ENCODE assay signal across 16 mouse cellular contexts in genomic region chr2:106849389-106849788, GRCm38 (mm10).
DNase-seq lines count a peak whose midpoint lies in the region; ATAC-seq lines count a peak whose summit lies in the region.
"Had no signal": no experiment of that assay in that cellular context is flagged by ENCODE, and none has a peak within 500 bp of the region (broad histone marks: within the 10 kb centered on the region; RNA-seq: fewer than 3 reads in every experiment).

No protein-coding gene starts in this region.

- intact Hi-C loops in gastrocnemius, postnatal 14 days (cut with DNase I; ENCODE audit: low total_unique reads) = loop anchor here (10.0 kb wide), 1 partner anchor 625 kb away; no protein-coding TSS in a partner anchor

- peak; percentile 59; the same call in 1 of the 2 replicates for ATAC-seq in limb, embryonic 11.5 days (ENCODE audit: insufficient number of reproducible peaks, low FRiP score, low TSS enrichment, low read depth)
- ATAC-seq in forebrain, embryonic 13.5 days = peak; percentile 80
- ATAC-seq in midbrain, embryonic 11.5 days (ENCODE audit: low FRiP score) = peak; percentile 56
- ATAC-seq: inflammation-experienced regulatory T-cells, adult 6 months had no signal

- WGBS in limb, embryonic 11.5 days = 42% methylated on average over 9 of the region's 9 CpGs
- 76% methylated on average over 9 of the region's 9 CpGs for WGBS in limb, embryonic 10.5 days
- WGBS in forebrain, embryonic 13.5 days = 17% methylated on average over 9 of the region's 9 CpGs
- WGBS in midbrain, embryonic 11.5 days = 59% methylated on average over 9 of the region's 9 CpGs

- H3K27me3 ChIP-seq in limb, embryonic 11.5 days (ENCODE audit: control insufficient read depth, insufficient read depth, low read length) = no peaks in the 10 kb centered on the region
- H3K27me3 ChIP-seq in limb, embryonic 10.5 days (ENCODE audit: low read depth, poor library complexity, severe bottlenecking) = 0 out of 2 replicates have a peak, but pooled peaks cover 4% of the 10 kb centered on the region
- no peaks in the 10 kb centered on the region for H3K27me3 ChIP-seq in forebrain, embryonic 13.5 days
- H3K27me3 ChIP-seq in midbrain, embryonic 11.5 days (ENCODE audit: control insufficient read depth, insufficient read depth, low read length) = no peaks in the 10 kb centered on the region
- H3K27me3 ChIP-seq: embryonic facial prominence, embryonic 13.5 days; lung, embryonic 15.5 days had no signal

- peak; percentile 49 for DNase-seq in limb, embryonic 11.5 days (ENCODE audit: low spot score)
- no peak for DNase-seq in limb, embryonic 10.5 days (ENCODE audit: low spot score)
- peak; percentile 80 for DNase-seq in midbrain, embryonic 11.5 days (ENCODE audit: low spot score, missing footprints)
- DNase-seq in gastrocnemius, postnatal 14 days = no peak
- no peak for DNase-seq in ovary, postnatal 10 days (ENCODE audit: low spot score)
- no peak for DNase-seq in spleen, postnatal 4 days (ENCODE audit: low spot score in 2 of 2)
- DNase-seq: adrenal gland, postnatal 25 days; heart, postnatal 36 days had no signal

- H3K27ac ChIP-seq in limb, embryonic 11.5 days (replicated peaks; ENCODE audit: low read depth, low read length) = no peak overlapping the region
- H3K27ac ChIP-seq in limb, embryonic 10.5 days = no peak overlapping the region; the same call in 1 of the 2 replicates
- H3K27ac ChIP-seq in forebrain, embryonic 13.5 days = peak overlapping the region; percentile 75
- H3K27ac ChIP-seq in midbrain, embryonic 11.5 days (ENCODE audit: low read depth, low read length) = no peak overlapping the region
- H3K27ac ChIP-seq: embryonic facial prominence, embryonic 13.5 days; kidney, postnatal 0 days; lung, embryonic 15.5 days had no signal

- H3K4me2 ChIP-seq in limb, embryonic 11.5 days (ENCODE audit: low read depth, severe bottlenecking) = no peak overlapping the region
- no peak overlapping the region for H3K4me2 ChIP-seq in forebrain, embryonic 13.5 days
- no peak overlapping the region for H3K4me2 ChIP-seq in midbrain, embryonic 11.5 days
- H3K4me2 ChIP-seq: embryonic facial prominence, embryonic 13.5 days; heart, embryonic 11.5 days; liver, embryonic 11.5 days; lung, embryonic 15.5 days had no signal

- no peak overlapping the region for H3K9ac ChIP-seq in limb, embryonic 11.5 days (ENCODE audit: low read length)
- H3K9ac ChIP-seq in forebrain, embryonic 13.5 days = no peak overlapping the region
- H3K9ac ChIP-seq in midbrain, embryonic 11.5 days (ENCODE audit: low read length) = no peak overlapping the region
- H3K9ac ChIP-seq: embryonic facial prominence, embryonic 13.5 days; lung, embryonic 15.5 days had no signal

- no peaks in the 10 kb centered on the region for H3K36me3 ChIP-seq in limb, embryonic 11.5 days (ENCODE audit: control insufficient read depth, insufficient read depth, low read length)
- H3K36me3 ChIP-seq in limb, embryonic 10.5 days = no peaks in the 10 kb centered on the region
- no peaks in the 10 kb centered on the region; the same call in 1 of the 2 replicates for H3K36me3 ChIP-seq in forebrain, embryonic 13.5 days (ENCODE audit: poor library complexity, severe bottlenecking)
- H3K36me3 ChIP-seq in midbrain, embryonic 11.5 days (ENCODE audit: control insufficient read depth, insufficient read depth, low read length) = no peaks in the 10 kb centered on the region
- H3K36me3 ChIP-seq: embryonic facial prominence, embryonic 13.5 days; lung, embryonic 15.5 days had no signal

- H3K4me3 ChIP-seq in limb, embryonic 11.5 days (ENCODE audit: low read depth, low read length) = no peak overlapping the region
- no peak overlapping the region for H3K4me3 ChIP-seq in limb, embryonic 10.5 days
- no peak overlapping the region for H3K4me3 ChIP-seq in forebrain, embryonic 13.5 days
- H3K4me3 ChIP-seq in midbrain, embryonic 11.5 days (ENCODE audit: low read depth, low read length) = no peak overlapping the region
- H3K4me3 ChIP-seq: embryonic facial prominence, embryonic 13.5 days; lung, embryonic 15.5 days; myocyte had no signal

- peaks cover 15% of the 10 kb centered on the region for H3K4me1 ChIP-seq in limb, embryonic 11.5 days (ENCODE audit: control insufficient read depth, insufficient read depth, low read length)
- peaks cover 50% of the 10 kb centered on the region for H3K4me1 ChIP-seq in limb, embryonic 10.5 days
- H3K4me1 ChIP-seq in forebrain, embryonic 13.5 days = peaks cover 47% of the 10 kb centered on the region
- peaks cover 6% of the 10 kb centered on the region; the same call in 1 of the 2 replicates for H3K4me1 ChIP-seq in midbrain, embryonic 11.5 days (ENCODE audit: control insufficient read depth, insufficient read depth, low read length)

- no peaks in the 10 kb centered on the region for H3K9me3 ChIP-seq in limb, embryonic 11.5 days (ENCODE audit: control insufficient read depth, low read length)
- H3K9me3 ChIP-seq in limb, embryonic 10.5 days (replicated peaks) = no peaks in the 10 kb centered on the region
- H3K9me3 ChIP-seq in forebrain, embryonic 13.5 days (replicated peaks) = no peaks in the 10 kb centered on the region
- H3K9me3 ChIP-seq in midbrain, embryonic 11.5 days (ENCODE audit: control insufficient read depth, low read length) = no peaks in the 10 kb centered on the region
- H3K9me3 ChIP-seq: embryonic facial prominence, embryonic 13.5 days; lung, embryonic 15.5 days had no signal

Comparison
In these comparisons a context has a peak if more than half of its experiments do, and no peak if none do; other contexts are left out.
1. DNase-seq: peak in limb, embryonic 11.5 days (single experiment) and midbrain, embryonic 11.5 days (single experiment); none in limb, embryonic 10.5 days (single experiment), gastrocnemius, postnatal 14 days (single experiment), ovary, postnatal 10 days (single experiment) and spleen, postnatal 4 days (0 of 2).
2. Peak in every context shown above with its lines, with median percentiles within 50 percentile points of each other: ATAC-seq.